Mouse (Mus musculus): Measurements from ENCODE around the gene Hk3.

Gene Hk3

GRCm38 (mm10) chr13:55002090-55002489, 19.1 kb downstream of the Hk3 start:
- no peak for DNase-seq (ENCODE audit: low read depth, low spot score)

GRCm38 (mm10) chr13:55000433-55000832, 20.8 kb downstream of the Hk3 start:
- DNase-seq (ENCODE audit: low read depth, low spot score) = no peak

- no peak for DNase-seq (ENCODE audit: low read depth, low spot score)
Observed at GRCm38 (mm10) chr13:54997568-54997967, 23.6 kb downstream of the Hk3 start.

- no peak for DNase-seq (ENCODE audit: low read depth, low spot score)
Observed at GRCm38 (mm10) chr13:54995161-54995560, 26.0 kb downstream of the Hk3 start.

- DNase-seq (ENCODE audit: low read depth, low spot score) = no peak
Observed at GRCm38 (mm10) chr13:54994576-54994975, 26.6 kb downstream of the Hk3 start.

GRCm38 (mm10) chr13:54992215-54992614, 29.0 kb downstream of the Hk3 start:
- no peak for DNase-seq (ENCODE audit: low read depth, low spot score)

GRCm38 (mm10) chr13:54988181-54988760, 32.9 kb downstream of the Hk3 start:
- DNase-seq (ENCODE audit: low read depth, low spot score) = no peak

GRCm38 (mm10) chr13:54987405-54987804, 33.8 kb downstream of the Hk3 start:
- DNase-seq (ENCODE audit: low read depth, low spot score) = no peak

GRCm38 (mm10) chr13:54983614-54984013, 37.6 kb downstream of the Hk3 start:
- DNase-seq (ENCODE audit: low read depth, low spot score) = no peak

GRCm38 (mm10) chr13:54983001-54983400, 38.2 kb downstream of the Hk3 start:
- DNase-seq (ENCODE audit: low read depth, low spot score) = no peak

GRCm38 (mm10) chr13:54980957-54981356, 40.2 kb downstream of the Hk3 start:
- no peak for DNase-seq (ENCODE audit: low read depth, low spot score)

GRCm38 (mm10) chr13:54978804-54979203, 42.4 kb downstream of the Hk3 start:
- no peak for DNase-seq (ENCODE audit: low read depth, low spot score)

- no peak for DNase-seq (ENCODE audit: low read depth, low spot score)
Observed at GRCm38 (mm10) chr13:54975546-54975945, 45.6 kb downstream of the Hk3 start.

GRCm38 (mm10) chr13:54970521-54971247, 50.5 kb downstream of the Hk3 start:
- DNase-seq (ENCODE audit: low read depth, low spot score) = no peak

- no peak for DNase-seq (ENCODE audit: low read depth, low spot score)
Observed at GRCm38 (mm10) chr13:54969513-54969912, 51.7 kb downstream of the Hk3 start.

GRCm38 (mm10) chr13:54968636-54969035, 52.5 kb downstream of the Hk3 start:
- no peak for DNase-seq (ENCODE audit: low read depth, low spot score)

- no peak for DNase-seq (ENCODE audit: low read depth, low spot score)
Observed at GRCm38 (mm10) chr13:54967501-54967900, 53.7 kb downstream of the Hk3 start.

- DNase-seq (ENCODE audit: low read depth, low spot score) = no peak
Observed at GRCm38 (mm10) chr13:54965256-54965655, 55.9 kb downstream of the Hk3 start.

GRCm38 (mm10) chr13:54960491-54960890, 60.7 kb downstream of the Hk3 start:
- no peak for DNase-seq (ENCODE audit: low read depth, low spot score)

GRCm38 (mm10) chr13:54959842-54960241, 61.3 kb downstream of the Hk3 start:
- no peak for DNase-seq (ENCODE audit: low read depth, low spot score)

GRCm38 (mm10) chr13:54959059-54959701, 62.0 kb downstream of the Hk3 start:
- DNase-seq (ENCODE audit: low read depth, low spot score) = no peak

GRCm38 (mm10) chr13:54957281-54957680, 63.9 kb downstream of the Hk3 start:
- no peak for DNase-seq (ENCODE audit: low read depth, low spot score)
